Mouse (Mus musculus): ENCODE measurements around the gene Ccm2l.

Ccm2l gene

DNA sequence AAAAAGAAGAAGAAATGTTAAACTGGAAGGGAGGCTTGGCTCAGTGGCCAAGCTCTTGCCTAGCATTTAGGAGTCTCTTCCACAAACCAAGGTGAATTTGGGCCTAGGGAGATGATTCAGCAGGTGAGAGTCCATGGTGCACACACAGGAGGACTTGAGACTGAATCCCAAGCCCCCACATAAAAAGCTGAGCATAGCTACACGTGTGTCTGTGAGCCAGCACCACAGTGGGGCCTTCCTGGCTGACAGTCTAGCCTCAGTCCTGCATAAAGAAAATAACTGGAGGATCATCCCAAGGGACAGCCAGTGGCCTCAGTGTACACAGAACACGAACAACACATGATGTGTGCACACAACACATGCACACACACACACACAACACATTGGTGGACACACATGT lies 23.6 kb downstream of the Ccm2l start:
- DNase-seq (ENCODE audit: low read depth) = no peak

DNA sequence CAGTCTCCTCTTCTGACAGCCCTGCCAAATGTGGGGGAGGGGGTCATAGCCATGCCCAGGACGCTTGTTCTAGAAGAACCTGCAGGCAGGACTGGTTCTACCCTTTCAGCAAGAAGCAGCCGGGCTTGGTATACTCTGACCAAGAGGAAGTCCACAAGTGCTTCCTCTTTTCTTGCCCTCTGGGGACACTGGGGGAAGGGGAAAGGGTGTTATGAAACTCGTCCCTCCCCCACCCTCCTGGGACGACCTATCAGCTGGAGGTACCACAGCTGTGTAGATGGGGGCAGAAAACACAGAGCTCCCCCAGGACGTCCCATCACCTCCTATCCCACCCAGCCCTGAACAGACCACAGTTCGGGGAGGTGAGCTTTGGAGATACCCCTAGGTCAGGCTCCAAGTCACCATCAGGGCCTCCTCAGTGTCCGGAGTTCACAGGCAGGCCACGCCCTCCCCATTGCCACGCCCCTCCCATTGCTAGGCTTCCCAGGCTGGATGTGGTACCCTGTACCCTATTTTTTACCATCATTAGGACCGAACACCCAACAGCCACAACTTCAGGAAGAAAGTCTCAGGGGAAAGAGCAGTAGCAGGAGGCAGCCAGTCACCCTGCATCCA lies 24.9 kb downstream of the Ccm2l start:
- DNase-seq (ENCODE audit: low read depth) = peak; percentile 55

DNA sequence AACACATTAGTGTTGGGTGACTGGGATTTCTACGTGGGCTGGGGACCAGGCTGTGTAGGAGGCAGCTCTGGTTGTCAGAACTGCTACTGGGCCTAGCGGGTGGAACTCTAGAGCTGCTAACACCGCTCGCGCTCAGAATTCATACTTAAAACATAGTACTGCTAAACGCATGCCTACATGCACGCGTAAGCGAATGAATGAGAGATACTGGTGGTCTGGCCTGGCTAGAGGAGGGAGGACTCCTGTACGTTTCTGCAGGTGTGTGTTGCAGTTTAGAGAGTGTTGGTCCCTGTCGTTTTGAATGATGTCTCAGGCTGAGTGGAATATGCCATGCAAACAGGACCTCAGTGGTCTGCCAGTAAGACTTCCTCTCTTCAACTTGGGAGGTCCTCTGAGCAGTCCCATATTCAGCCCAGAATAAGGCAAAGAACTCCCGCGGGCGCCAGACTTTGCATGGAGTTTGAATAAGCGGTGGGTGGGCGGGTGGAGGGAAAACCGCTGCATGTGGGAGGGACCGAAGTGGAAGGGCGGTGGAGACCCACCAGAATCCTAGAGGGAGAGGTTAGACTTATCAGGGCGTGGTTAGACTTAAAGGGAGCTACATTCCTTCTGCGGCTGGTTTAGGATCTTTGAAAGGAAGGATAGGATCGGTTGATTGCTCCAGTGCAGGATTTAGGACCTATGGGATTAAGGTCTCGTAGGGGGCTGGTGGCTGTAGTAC lies 41.5 kb downstream of the Ccm2l start:
- DNase-seq (ENCODE audit: low read depth) = no peak

DNA sequence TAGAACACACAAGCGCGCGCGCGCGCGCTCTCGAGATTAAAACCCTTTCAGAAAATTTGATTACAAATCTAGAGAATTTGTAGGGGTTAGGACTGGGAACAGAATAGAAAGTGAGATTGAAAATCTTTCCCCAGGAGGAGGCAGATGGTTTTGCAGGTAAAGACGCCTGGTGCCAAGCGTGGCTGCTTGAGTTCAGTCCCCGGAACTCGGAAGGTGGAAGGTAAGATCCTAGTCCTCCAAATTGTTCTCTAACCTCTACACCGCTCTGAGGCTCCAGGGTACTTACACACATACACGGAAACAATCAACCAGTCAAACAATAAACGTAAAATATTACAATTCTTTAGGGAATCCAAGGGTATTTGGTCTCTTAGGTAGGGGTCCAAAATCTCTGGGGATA lies 42.0 kb downstream of the Ccm2l start:
- DNase-seq (ENCODE audit: low read depth) = no peak

DNA sequence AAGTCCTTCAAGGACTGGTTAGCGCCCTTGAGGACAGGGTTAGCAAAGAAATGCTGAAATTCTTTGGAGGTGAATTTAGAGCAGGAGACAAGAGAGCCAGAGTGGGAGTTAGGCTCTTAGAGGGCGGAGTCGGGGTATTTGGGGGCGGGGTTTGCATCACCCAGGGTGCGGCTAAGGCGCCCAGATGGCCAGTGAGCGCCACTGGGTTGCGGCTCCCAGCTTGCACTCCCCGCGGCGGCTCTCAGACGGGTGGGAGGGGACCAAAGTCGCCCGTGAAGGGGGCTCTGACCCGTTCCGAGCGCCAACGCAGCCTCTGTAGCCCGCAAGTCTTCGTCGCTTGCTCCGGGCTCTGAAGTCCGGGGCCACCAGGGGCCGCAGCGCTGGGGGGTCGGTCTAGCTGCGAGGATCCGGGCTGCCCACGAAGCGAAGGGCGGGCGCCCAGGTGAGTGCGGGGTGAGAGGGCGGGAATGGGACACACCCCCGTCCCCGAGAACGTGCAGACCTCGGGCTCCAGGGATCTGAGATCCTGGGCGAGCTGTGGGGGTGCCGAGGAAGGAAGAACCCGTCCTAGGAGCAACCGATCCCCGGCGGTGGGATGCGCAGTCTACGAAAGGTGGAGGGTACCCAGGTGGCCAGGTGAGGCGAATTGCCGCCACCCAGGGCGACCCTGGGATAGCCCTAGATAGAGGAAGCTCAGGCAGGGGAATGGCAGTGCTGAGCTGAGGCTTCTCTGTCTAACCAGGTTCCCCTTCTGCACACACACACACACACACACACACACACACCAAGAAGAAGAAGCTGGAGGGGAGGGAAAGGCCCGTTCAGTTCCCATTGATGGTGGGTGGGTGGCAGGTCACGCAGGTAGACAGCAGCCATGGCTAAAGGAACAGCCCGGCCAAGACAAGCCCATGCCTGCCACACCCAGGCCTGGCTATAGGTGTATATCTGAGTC lies 42.8 kb downstream of the Ccm2l start, which contains the start of gene Hck:
Gene Hck, plus strand, starts transcription at position 156 of the 952 bp plus-strand sequence.
- DNase-seq (ENCODE audit: low read depth) = no peak

DNA sequence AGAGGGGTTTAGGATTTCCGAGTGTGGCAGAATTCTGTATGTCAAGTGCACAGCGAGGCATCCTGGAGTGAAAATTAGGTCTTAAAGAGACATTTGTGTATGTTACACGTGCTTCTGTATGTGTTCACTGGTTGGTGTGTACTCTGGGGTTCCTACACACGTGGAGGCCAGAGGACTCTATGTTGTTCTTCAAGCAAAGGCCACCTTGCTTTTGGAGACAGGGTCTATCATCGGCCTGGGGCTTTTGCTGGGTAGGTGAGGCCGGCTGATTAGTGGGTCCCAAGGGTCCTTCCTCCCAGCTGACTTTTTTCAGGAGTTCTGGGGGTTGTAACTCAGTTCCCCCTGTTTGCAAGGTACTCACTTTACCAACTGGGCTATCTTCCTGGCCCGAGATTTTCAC lies 43.8 kb downstream of the Ccm2l start:
- no peak for DNase-seq (ENCODE audit: low read depth)

DNA sequence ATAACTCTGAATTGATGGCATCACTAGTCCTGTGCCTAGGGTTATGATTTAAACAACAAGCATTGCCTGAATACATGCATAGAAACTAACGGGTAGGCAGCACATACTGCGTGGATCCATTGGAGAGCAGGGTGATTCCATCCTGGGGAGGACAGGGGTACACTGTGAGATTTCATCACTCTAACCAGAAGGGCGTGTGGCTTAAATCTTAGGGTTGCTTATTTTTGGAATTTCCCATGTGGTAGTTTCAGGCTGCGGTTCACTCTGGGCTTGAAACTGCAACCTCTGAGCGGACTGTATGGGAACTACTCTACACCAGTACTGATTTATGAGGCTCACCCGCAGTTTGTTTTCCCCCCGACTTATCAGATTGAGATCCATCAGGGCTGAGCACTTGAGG lies 45.5 kb downstream of the Ccm2l start:
- DNase-seq (ENCODE audit: low read depth) = no peak

DNA sequence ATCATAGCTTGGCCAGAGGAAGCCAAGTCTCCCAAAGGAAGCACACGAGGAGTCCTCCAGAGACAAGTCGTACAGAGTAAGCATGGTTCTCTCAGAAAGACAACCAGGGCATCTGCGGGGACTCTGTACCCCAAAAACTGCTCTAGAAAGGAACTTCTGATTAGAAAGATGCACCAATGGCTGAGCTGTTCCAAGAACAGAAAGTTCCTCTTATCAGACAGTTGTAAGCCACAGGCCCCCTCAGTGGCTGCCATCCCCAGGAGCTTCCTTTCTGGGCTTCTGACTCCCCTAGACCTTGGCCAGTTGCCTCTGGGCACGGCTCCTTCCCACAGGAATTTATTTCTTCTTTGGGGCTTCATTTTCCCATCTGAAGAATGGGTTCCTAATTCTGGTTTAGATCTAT lies 49.9 kb downstream of the Ccm2l start:
- DNase-seq (ENCODE audit: low read depth) = no peak

DNA sequence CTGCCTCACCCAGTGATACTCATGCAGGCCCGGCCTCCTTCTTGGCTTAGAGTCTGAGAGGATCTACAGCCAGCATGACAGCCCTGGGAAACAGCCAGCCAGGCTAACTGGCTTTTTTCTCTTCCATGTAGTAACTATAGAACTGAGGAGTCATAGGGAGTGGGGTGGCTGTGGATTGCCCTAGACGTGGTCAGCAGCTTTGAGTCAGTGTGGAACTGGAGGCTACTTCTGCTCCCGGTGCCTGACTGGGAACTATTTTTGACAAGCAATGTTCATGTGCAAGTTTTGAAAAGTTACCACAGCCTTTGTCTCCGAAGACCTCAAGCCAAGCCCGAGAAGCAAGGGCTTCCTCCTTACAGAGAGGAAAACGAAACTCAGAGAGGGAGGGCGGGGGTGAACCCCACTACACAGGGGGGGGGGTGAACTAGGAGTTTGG lies 51.3 kb downstream of the Ccm2l start:
- no peak for DNase-seq (ENCODE audit: low read depth)

DNA sequence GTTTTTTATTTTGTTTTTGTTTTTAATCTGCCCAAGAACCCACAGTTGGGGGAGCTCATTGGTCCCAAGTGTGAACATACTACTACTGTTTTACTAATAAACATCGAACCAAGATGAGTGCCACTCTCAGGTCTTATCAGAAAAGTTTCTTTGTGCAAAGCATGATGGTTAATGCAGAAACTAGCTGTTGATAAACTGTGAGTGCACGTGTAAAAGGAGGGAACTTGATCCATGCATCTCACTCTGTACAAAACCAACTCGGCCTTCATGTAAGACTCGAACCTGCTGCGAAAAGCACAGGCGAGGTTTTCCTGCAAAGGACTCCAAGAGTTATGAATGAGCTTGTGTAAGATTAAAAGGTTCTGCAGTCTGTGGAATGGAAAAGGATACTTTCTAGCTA lies 53.7 kb downstream of the Ccm2l start:
- DNase-seq (ENCODE audit: low read depth) = no peak

DNA sequence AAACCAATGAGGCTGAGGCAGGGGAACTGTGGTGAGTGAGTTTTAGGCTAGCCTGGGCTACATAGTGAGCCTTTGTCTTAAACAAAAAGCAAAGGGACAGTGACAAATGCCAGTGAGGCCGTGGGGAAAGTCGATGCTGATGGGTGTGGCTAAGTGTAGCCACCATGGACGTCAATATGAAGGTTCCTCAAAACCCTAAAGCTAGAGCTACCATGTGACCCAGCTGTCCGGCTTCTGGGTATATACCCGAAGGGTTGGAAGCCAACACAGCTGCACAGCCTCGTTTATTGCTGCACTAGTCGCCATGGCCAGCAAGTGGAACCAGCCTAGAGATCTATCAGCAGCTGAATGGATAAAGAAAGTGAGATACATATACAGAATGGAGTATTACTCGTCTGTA lies 54.4 kb downstream of the Ccm2l start:
- DNase-seq (ENCODE audit: low read depth) = no peak

DNA sequence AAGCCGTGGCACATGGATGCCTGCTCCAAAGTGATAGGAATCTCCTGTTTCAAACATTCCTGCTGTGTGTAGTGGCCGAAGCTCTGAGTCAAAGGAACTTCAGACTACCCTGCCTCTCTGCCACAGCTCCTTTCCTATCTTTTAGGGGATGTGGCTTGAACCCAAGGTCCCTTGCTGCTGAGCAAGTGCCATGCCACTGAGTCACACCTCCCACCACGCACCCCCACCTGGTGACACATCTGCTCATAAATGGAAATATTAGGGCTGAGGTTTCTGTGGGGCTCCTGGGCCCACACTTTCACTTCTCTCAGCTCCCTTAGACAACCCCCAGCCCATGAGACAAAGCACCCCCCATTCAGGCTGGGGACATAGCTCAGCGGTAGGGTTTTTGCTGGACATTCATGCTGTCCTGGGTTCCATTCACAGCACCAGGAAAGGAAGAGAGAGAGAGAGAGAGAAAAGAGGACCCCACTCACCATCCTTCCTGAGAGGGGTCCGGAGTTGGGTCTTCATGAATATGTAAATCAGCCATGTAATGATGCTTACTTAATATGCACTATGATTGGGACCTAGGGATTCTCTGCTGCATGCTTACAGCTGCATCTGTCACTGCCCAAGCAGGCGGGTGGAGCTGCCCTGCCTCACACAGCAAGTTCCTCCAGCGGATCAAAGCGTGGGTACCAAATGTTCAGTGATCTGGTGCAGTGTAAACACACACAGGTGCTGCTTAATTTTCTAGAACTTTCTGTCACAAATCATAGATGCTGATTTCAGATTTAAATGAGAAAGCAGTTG lies 56.3 kb downstream of the Ccm2l start:
- no peak for DNase-seq (ENCODE audit: low read depth)

DNA sequence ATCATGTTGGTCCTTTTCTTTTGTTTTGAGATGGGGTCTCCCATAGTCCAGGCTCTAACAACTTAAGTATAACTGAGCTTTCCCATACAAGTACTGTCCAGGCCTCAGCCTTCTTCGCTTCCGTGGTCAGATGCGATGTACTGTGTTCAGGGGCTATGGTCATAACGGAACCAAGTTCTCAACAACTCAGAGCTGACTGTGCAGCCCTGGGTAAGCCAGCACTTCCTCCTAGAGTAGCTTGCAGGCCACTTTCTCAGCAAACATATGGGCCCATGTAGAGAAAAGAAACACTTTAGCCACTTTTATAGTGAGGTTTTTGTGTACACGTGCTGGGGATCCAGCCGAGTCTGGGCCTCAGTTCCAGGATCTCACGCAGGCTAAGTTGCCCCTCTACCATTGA lies 56.9 kb downstream of the Ccm2l start:
- DNase-seq (ENCODE audit: low read depth) = no peak

DNA sequence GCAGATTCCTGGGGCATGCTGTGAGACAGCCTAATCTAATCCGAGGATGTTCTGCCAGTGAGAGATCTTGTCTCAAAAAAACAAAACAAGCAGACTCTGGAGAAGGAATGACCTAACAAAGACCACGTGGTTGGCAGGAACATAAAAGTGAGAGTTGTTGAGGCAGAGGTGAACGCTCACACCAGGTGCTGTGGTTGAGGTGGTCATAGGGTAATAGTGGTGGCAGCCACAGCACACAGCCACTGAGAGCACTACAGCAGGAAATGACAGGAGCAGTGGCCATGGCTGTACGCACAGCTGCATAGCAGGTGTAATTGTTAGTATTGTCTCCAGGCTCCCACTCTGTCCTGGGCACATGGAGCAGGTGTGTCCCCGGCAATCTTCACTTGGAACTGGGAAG lies 60.1 kb downstream of the Ccm2l start:
- DNase-seq (ENCODE audit: low read depth) = no peak

DNA sequence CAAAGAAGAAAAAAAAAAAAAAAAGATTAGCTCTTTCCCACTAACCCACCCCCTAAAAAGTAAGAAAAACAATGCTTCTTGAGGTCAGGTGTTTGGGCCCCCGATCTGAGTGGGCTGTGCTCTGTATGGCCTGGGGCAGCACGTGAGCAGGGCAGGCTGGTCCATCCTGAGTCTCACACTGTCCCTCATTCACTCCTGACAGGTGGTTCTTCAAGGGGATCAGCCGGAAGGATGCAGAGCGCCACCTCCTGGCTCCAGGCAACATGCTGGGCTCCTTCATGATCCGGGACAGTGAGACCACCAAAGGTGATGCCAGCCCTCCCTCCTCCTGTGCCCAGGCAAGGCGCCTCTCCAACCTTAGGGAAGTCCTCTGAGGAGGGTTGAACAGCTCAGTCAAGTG lies 65.3 kb downstream of the Ccm2l start:
- DNase-seq (ENCODE audit: low read depth) = no peak

Data from c-Kit-positive CD71-negative TER-119-negative erythroid progenitor cells, embryonic 14.5 days (primary cell).